Mouse (Mus musculus) inflammation-experienced regulatory T-cells, adult 6 months (primary cell): ENCODE data around the gene Pkp1. TPM values are rescaled to one million over a fixed set of nuclear protein-coding genes. Genes with fewer than 3 reads are reported as not detected.

Experiments
- polyA plus RNA-seq, 3 experiments: library from polyadenylated mRNA; unstranded; fragments of 100-300 nt; shearing (Covaris generic); gene quantifications; one replicate each; pipeline ENCODE4 v1.2.1; 2017

The Pkp1 gene
- polyA plus RNA-seq, 3 experiments from 2014 or later: not detected

Other genes with a start within 250 kb of the Pkp1 start
- gene Csrp1, start 199.1 kb downstream of the Pkp1 start, polyA plus RNA-seq: 10 to 100 TPM; 19.5 to 31.9 (median 26.9) TPM
- gene Phlda3, start 153.1 kb downstream of the Pkp1 start, polyA plus RNA-seq: 1 to 10 TPM in 1 of 3 experiments, under 1 TPM in 1, not detected in 1; 0.94 to 7.2 TPM
- gene Tnni1, start 139.8 kb downstream of the Pkp1 start, polyA plus RNA-seq: not detected
- gene Lad1, start 100.6 kb downstream of the Pkp1 start, polyA plus RNA-seq: 1 to 10 TPM; 1.9 to 5.2 (median 2.4) TPM
- gene Tnnt2, start 82.9 kb downstream of the Pkp1 start, polyA plus RNA-seq: under 1 TPM in 1 of 3 experiments, not detected in 2; 0.24 TPM
- gene Igfn1, start 87.1 kb upstream of the Pkp1 start, polyA plus RNA-seq: not detected
- 10 to 100 TPM; 20.7 to 39.2 (median 32.3) TPM for gene Tmem9, start 88.9 kb upstream of the Pkp1 start, polyA plus RNA-seq
- gene Ascl5, start 131.6 kb upstream of the Pkp1 start, polyA plus RNA-seq: not detected
- 1 to 10 TPM; 2.7 to 5.0 (median 4.9) TPM for gene Cacna1s, start 133.5 kb upstream of the Pkp1 start, polyA plus RNA-seq
- 10 to 100 TPM; 23.8 to 43.9 (median 33.8) TPM for gene Kif21b, start 212.2 kb upstream of the Pkp1 start, polyA plus RNA-seq